Mouse (Mus musculus) spleen, adult 2 months (tissue): ENCODE results near the gene Ltbp3. TPM values are rescaled to one million over a fixed set of nuclear protein-coding genes. Genes with fewer than 3 reads are reported as not detected.

Source experiments
- DNase-seq, 2 experiments: peaks; one replicate each; pipeline versions ENCODE4 v3.0.0 to v3.0.0-alpha.2; 2012 to 2021; ENCODE audit warnings: low spot score in 2 of 2, low read depth in 1 of 2
- H3K27ac ChIP-seq: fragments of 200-500 bp; 2 replicates; pipeline ENCODE4 v1.5.1; 2012; ENCODE audit warnings: low read length, inconsistent platforms; ENCODE audit not compliant: insufficient read depth
- H3K27me3 ChIP-seq: fragments of 200-500 bp; 2 replicates; pipeline ENCODE4 v1.6.1; 2012; ENCODE audit warnings: mild to moderate bottlenecking, moderate library complexity, low read length, inconsistent platforms; ENCODE audit not compliant: control insufficient read depth, insufficient read depth
- H3K36me3 ChIP-seq: fragments of 200-500 bp; 2 replicates; pipeline ENCODE4 v1.6.1; 2012; ENCODE audit warnings: mild to moderate bottlenecking, low read length, inconsistent platforms; ENCODE audit not compliant: control insufficient read depth, insufficient read depth
- H3K4me1 ChIP-seq: fragments of 200-500 bp; 2 replicates; pipeline ENCODE4 v1.6.1; 2011; ENCODE audit warnings: inconsistent platforms; ENCODE audit not compliant: control insufficient read depth, insufficient read depth, insufficient read length
- H3K4me3 ChIP-seq: fragments of 200-500 bp; 2 replicates; pipeline ENCODE4 v1.5.1; 2011; ENCODE audit warnings: mild to moderate bottlenecking, inconsistent platforms; ENCODE audit not compliant: insufficient read depth, insufficient read length; ENCODE audit errors: extremely low read depth
- CTCF ChIP-seq: fragments of 200-500 bp; IDR thresholded peaks from 2 replicates; pipeline ENCODE4 v1.5.1; 2011; ENCODE audit warnings: mild to moderate bottlenecking, inconsistent platforms; ENCODE audit not compliant: insufficient read depth, insufficient read length, insufficient replicate concordance; ENCODE audit errors: extremely low read depth
- POLR2A ChIP-seq: fragments of 200-500 bp; IDR thresholded peaks from 2 replicates; pipeline ENCODE4 v1.6.1; 2011; ENCODE audit warnings: low read depth, low read length, inconsistent platforms
- WGBS: fragments of 180-500 bp; shearing (Covaris S2); methylation state at CpG from one replicate; pipeline ENCODE4 v1.1.7; 2018; 5-methylcytosine and 5-hydroxymethylcytosine counted together
- polyA plus RNA-seq: library from polyadenylated mRNA; depleted of rRNA; stranded (reverse); fragments of >200 nt; gene quantifications from 2 replicates; pipeline ENCODE4 v1.2.3, GENCODE M21; 2012

Gene Ltbp3
- polyA plus RNA-seq, 1 experiment, result 22.5 TPM

- no peak for DNase-seq
- H3K4me3 ChIP-seq, result no peak overlapping the region
- H3K27ac ChIP-seq, result peak overlapping the region; percentile 30; the same call in 1 of the 2 replicates
- peaks cover 17% of the 10 kb centered on the region; the same call in 1 of the 2 replicates for H3K4me1 ChIP-seq
- TF ChIP-seq CTCF (no peak), POLR2A (no peak)
- H3K27me3 ChIP-seq, result no peaks in the 10 kb centered on the region
- WGBS, result 69% methylated on average over 5 of the region's 5 CpGs
- peaks cover 33% of the 10 kb centered on the region for H3K36me3 ChIP-seq
Measured at GRCm38 (mm10) chr19:5713255-5713654, 27.4 kb upstream of the Ltbp3 start.

GRCm38 (mm10) chr19:5713730-5714129 is 27.0 kb upstream of the Ltbp3 start:
- no peak for DNase-seq
- no peak overlapping the region for H3K4me3 ChIP-seq
- peaks cover 30% of the 10 kb centered on the region for H3K36me3 ChIP-seq
- peaks cover 17% of the 10 kb centered on the region; the same call in 1 of the 2 replicates for H3K4me1 ChIP-seq
- no peaks in the 10 kb centered on the region for H3K27me3 ChIP-seq
- TF ChIP-seq CTCF (no peak), POLR2A (no peak)
- WGBS, result 17% methylated on average over 2 of the region's 2 CpGs
- peak overlapping the region; percentile 30; the same call in 1 of the 2 replicates for H3K27ac ChIP-seq

GRCm38 (mm10) chr19:5715793-5716688 is 24.7 kb upstream of the Ltbp3 start:
- Histone ChIP-seq H3K27me3 (no peaks in the 10 kb centered on the region), H3K4me3 (no peak overlapping the region), H3K27ac (no peak overlapping the region), H3K4me1 (peaks cover 17% of the 10 kb centered on the region; the same call in 1 of the 2 replicates), H3K36me3 (peaks cover 38% of the 10 kb centered on the region)
- DNase-seq, result no peak
- no peak for TF ChIP-seq CTCF
- no peak for TF ChIP-seq POLR2A
- 86% methylated on average over 43 of the region's 43 CpGs for WGBS

- Histone ChIP-seq H3K27me3 (no peaks in the 10 kb centered on the region), H3K27ac (no peak overlapping the region), H3K4me1 (peaks cover 13% of the 10 kb centered on the region; the same call in 1 of the 2 replicates), H3K36me3 (peaks cover 47% of the 10 kb centered on the region), H3K4me3 (no peak overlapping the region)
- WGBS, result 88% methylated on average over 10 of the region's 10 CpGs
- no peak for TF ChIP-seq POLR2A
- no peak for TF ChIP-seq CTCF
- no peak for DNase-seq
Measured at GRCm38 (mm10) chr19:5716955-5717354, 23.7 kb upstream of the Ltbp3 start.

GRCm38 (mm10) chr19:5721233-5721632 is 19.5 kb upstream of the Ltbp3 start:
- Histone ChIP-seq H3K27ac (no peak overlapping the region), H3K4me1 (peaks cover 7% of the 10 kb centered on the region; the same call in 1 of the 2 replicates), H3K27me3 (no peaks in the 10 kb centered on the region), H3K36me3 (peaks cover 44% of the 10 kb centered on the region), H3K4me3 (no peak overlapping the region)
- TF ChIP-seq POLR2A, result no peak
- no peak for TF ChIP-seq CTCF
- no peak for DNase-seq
- WGBS, result 97% methylated on average over 6 of the region's 6 CpGs

- 82% methylated on average over 7 of the region's 7 CpGs for WGBS
- DNase-seq, result no peak
- Histone ChIP-seq H3K4me1 (peaks cover 15% of the 10 kb centered on the region; the same call in 1 of the 2 replicates), H3K4me3 (no peak overlapping the region), H3K27me3 (no peaks in the 10 kb centered on the region), H3K36me3 (peaks cover 40% of the 10 kb centered on the region), H3K27ac (peak overlapping the region; percentile 1; the same call in 1 of the 2 replicates)
- TF ChIP-seq CTCF (no peak), POLR2A (no peak)
Measured at GRCm38 (mm10) chr19:5722848-5723425, 17.8 kb upstream of the Ltbp3 start.
